Mouse (Mus musculus) cerebellum, adult 2 months (tissue): Measurements from ENCODE around the gene Car6.

Experiments
- CTCF ChIP-seq: fragments of 200-500 bp; IDR thresholded peaks from 2 replicates; pipeline ENCODE4 v1.5.1; 2011; ENCODE audit warnings: low read depth, mild to moderate bottlenecking, control low read depth, low read length, moderate library complexity, borderline replicate concordance; ENCODE audit not compliant: insufficient read depth
- POLR2A ChIP-seq: fragments of 200-500 bp; IDR thresholded peaks from 2 replicates; pipeline ENCODE4 v1.6.1; 2011; ENCODE audit warnings: low read length, control low read depth, borderline replicate concordance; ENCODE audit not compliant: insufficient read depth

- TF ChIP-seq CTCF (no peak), POLR2A (no peak)
Observed at GRCm38 (mm10) chr4:150216423-150216822, 15.3 kb upstream of the Car6 start.
